Mouse (Mus musculus) ES-Bruce4 (cell line): ENCODE results near the gene Zfp503.

Experiments
- CTCF ChIP-seq: IDR thresholded peaks from one replicate; pipeline ENCODE4 v1.8.1; 2011; ENCODE audit warnings: low read depth, low read length
- EP300 ChIP-seq: IDR thresholded peaks from 2 replicates; pipeline ENCODE4 v1.6.1; 2011; ENCODE audit warnings: low read depth, low read length; ENCODE audit not compliant: insufficient read depth

DNA sequence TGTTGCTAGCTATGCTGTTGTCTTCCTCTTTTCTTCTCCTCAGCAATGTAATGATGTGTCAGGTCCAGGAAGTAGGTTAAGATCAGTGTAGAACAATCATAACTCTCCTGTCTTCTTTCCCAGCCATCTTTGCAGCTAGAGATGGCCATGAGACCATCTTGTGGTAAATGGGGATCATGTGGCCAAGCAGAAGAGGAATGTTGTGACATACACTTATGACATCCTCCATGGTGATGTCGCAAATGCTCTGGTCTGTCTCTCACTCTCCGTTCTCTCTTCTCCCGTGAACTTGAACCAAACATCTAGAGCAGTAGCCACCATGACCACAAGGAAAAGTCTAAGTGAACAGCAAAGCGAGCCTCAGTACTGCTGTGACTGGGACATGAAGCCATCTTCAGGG is 10.2 kb upstream of the Zfp503 start:
- TF ChIP-seq CTCF, result no peak
- no peak for TF ChIP-seq EP300
